Mouse (Mus musculus) megakaryocyte, embryonic 14.5 days (primary cell): ENCODE results near the gene Nadk2.

Source experiments
- FLI1 ChIP-seq: IDR thresholded peaks from 2 replicates; pipeline ENCODE4 v1.6.1; 2012; ENCODE audit warnings: low read length, inconsistent platforms, mixed read lengths
- GATA1 ChIP-seq: IDR thresholded peaks from 3 replicates; pipeline ENCODE4 v1.6.1; 2012; ENCODE audit warnings: mixed read lengths, low read length, inconsistent platforms, borderline replicate concordance

DNA sequence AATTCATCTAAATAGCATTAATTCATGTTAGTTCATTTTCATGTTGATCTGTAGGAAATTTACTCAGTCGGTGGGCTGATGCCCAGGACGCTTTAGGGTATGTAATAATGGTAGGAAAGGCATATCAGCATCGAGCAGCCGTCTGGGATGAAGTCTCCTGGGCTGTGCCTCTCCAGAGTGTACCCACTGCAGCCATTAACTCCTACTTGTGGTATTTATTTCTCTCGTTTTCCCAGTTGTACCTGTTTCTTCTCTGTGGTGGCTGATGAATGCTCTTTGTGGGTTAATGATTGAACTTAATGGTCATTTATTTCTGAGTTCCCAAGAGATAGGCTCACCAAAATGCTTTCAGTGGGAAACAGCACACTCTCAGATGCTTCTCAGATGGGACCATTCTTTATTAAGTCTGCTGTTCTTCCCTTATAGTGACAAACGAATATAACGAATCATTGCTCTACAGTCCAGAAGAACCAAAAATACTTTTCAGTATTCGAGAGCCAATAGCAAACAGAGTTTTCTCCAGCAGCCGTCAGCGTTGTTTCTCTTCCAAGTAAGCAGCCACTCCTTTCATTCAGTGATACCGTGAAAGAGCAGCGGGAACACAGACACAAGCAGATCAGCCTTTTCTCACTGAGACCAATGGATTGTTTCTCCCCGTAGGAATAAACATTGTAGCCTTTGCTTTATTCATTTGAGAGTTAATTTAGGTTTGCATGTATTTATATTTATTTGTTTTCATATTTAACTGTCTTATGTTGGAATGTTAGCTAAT is 35.4 kb downstream of the Nadk2 start:
- TF ChIP-seq GATA1, result no peak
- TF ChIP-seq FLI1, result no peak
